Mouse (Mus musculus): Measurements from ENCODE around the gene Usp22. TPM values are rescaled to one million over a fixed set of nuclear protein-coding genes. Genes with fewer than 3 reads are reported as not detected.
A peak's percentile ranks its signal among the peaks of the same experiment; 100 is the strongest.

Usp22 gene
- polyA plus RNA-seq, 1 experiment = 107 TPM

GRCm38 (mm10) chr11:61110113-61110512, 64.7 kb downstream of the Usp22 start:
- H3K27ac ChIP-seq (ENCODE audit: insufficient read depth, low read length) = no peak overlapping the region
- H3K36me3 ChIP-seq (ENCODE audit: control insufficient read depth, insufficient read depth, low read length, poor library complexity, severe bottlenecking) = no peaks in the 10 kb centered on the region
- no peak overlapping the region for H3K4me3 ChIP-seq (ENCODE audit: low read depth, low read length)
- H3K4me1 ChIP-seq (ENCODE audit: control insufficient read depth, insufficient read depth, low read length) = peaks cover 5% of the 10 kb centered on the region
- no peak overlapping the region for H3K9ac ChIP-seq (ENCODE audit: low read depth, poor library complexity, severe bottlenecking)
- no peaks in the 10 kb centered on the region for H3K9me3 ChIP-seq (replicated peaks; ENCODE audit: control insufficient read depth, insufficient read depth, low read length, poor library complexity, severe bottlenecking)
- no peaks in the 10 kb centered on the region for H3K27me3 ChIP-seq (ENCODE audit: control insufficient read depth, insufficient read depth, low read length, poor library complexity, severe bottlenecking)
- TF ChIP-seq CTCF (IDR thresholded peaks at IDR 0.05; ENCODE audit: low read depth, low read length) (no peak), POLR2A (IDR thresholded peaks at IDR 0.05; ENCODE audit: insufficient read depth, low read length) (no peak), EP300 (IDR thresholded peaks at IDR 0.05; ENCODE audit: insufficient read depth, low read depth, low read length) (no peak)

- no peak overlapping the region for H3K4me3 ChIP-seq (ENCODE audit: low read depth, low read length)
- peaks cover 6% of the 10 kb centered on the region for H3K4me1 ChIP-seq (ENCODE audit: control insufficient read depth, insufficient read depth, low read length)
- H3K27ac ChIP-seq (ENCODE audit: insufficient read depth, low read length) = no peak overlapping the region
- TF ChIP-seq EP300 (IDR thresholded peaks at IDR 0.05; ENCODE audit: insufficient read depth, low read depth, low read length) (no peak), POLR2A (IDR thresholded peaks at IDR 0.05; ENCODE audit: insufficient read depth, low read length) (no peak), CTCF (IDR thresholded peaks at IDR 0.05; ENCODE audit: low read depth, low read length) (no peak)
- no peaks in the 10 kb centered on the region for H3K36me3 ChIP-seq (ENCODE audit: control insufficient read depth, insufficient read depth, low read length, poor library complexity, severe bottlenecking)
- no peak overlapping the region for H3K9ac ChIP-seq (ENCODE audit: low read depth, poor library complexity, severe bottlenecking)
- H3K27me3 ChIP-seq (ENCODE audit: control insufficient read depth, insufficient read depth, low read length, poor library complexity, severe bottlenecking) = 0 out of 2 replicates have a peak, but pooled peaks cover 1% of the 10 kb centered on the region
- H3K9me3 ChIP-seq (replicated peaks; ENCODE audit: control insufficient read depth, insufficient read depth, low read length, poor library complexity, severe bottlenecking) = no peaks in the 10 kb centered on the region
Measured at GRCm38 (mm10) chr11:61109707-61110106, 65.1 kb downstream of the Usp22 start.

DNA sequence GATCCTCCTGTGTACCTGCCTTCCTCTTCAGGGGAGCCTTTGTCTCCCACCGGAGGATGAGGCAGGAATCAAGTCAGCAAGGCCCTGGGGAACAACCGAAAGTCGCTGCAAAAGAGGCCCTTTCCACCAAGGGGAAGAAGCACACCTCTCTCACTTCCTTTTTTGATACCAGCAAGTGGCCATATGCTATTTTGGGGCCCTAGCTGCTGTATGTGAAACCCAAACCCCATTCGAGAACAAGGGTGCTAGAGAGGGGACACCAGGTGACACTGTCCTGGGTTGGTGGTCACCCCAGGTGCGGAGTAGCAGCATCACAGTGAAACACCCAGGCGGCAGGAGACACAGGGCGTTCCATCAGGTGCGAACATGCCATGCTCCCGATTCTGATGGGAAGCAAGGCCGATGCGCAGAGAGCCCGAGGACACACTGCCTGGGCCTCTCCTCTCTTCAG, 65.9 kb downstream of the Usp22 start:
- TF ChIP-seq CTCF (IDR thresholded peaks at IDR 0.05; ENCODE audit: low read depth, low read length) (no peak), POLR2A (IDR thresholded peaks at IDR 0.05; ENCODE audit: insufficient read depth, low read length) (no peak), EP300 (IDR thresholded peaks at IDR 0.05; ENCODE audit: insufficient read depth, low read depth, low read length) (no peak)
- Histone ChIP-seq H3K27ac (ENCODE audit: insufficient read depth, low read length) (no peak overlapping the region), H3K27me3 (ENCODE audit: control insufficient read depth, insufficient read depth, low read length, poor library complexity, severe bottlenecking) (0 out of 2 replicates have a peak, but pooled peaks cover 3% of the 10 kb centered on the region), H3K9me3 (replicated peaks; ENCODE audit: control insufficient read depth, insufficient read depth, low read length, poor library complexity, severe bottlenecking) (no peaks in the 10 kb centered on the region), H3K4me1 (ENCODE audit: control insufficient read depth, insufficient read depth, low read length) (peaks cover 6% of the 10 kb centered on the region), H3K4me3 (ENCODE audit: low read depth, low read length) (no peak overlapping the region), H3K9ac (ENCODE audit: low read depth, poor library complexity, severe bottlenecking) (no peak overlapping the region), H3K36me3 (ENCODE audit: control insufficient read depth, insufficient read depth, low read length, poor library complexity, severe bottlenecking) (no peaks in the 10 kb centered on the region)

DNA sequence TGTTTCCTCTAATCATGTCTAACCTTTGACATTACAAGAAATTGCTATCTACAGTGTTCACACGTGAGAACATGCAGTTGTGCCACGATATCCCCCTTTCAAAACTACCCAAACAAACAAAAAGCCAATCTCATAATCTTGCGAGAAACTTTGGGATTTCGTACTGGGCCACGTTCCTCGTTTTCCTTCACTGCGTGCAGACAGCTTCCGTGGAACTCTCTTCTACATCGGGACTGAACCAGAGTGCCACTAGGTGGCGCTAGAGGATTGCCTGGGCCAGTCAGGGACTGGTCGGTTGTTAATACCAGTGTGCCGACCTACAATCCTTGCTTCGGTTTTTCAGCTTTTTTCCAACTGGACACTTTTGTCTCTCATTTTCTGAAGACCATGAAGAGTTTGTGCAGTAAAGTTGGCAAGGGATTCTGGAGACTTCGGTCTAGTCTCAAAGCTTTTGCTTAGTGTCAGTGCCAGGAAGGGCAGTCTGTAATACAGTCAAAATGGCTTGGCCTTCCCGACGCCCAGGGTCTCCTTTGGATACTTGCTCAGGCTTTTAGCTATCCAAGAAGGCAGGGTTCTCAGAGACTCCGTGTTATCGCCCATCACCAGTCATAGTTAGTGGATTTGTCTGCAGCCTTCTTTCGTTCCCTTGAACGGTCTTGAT, 70.5 kb downstream of the Usp22 start:
- Histone ChIP-seq H3K4me3 (ENCODE audit: low read depth, low read length) (no peak overlapping the region), H3K9ac (ENCODE audit: low read depth, poor library complexity, severe bottlenecking) (no peak overlapping the region)
- TF ChIP-seq POLR2A (IDR thresholded peaks at IDR 0.05; ENCODE audit: insufficient read depth, low read length) = no peak
- TF ChIP-seq CTCF (IDR thresholded peaks at IDR 0.05; ENCODE audit: low read depth, low read length) = peak; percentile 99

DNA sequence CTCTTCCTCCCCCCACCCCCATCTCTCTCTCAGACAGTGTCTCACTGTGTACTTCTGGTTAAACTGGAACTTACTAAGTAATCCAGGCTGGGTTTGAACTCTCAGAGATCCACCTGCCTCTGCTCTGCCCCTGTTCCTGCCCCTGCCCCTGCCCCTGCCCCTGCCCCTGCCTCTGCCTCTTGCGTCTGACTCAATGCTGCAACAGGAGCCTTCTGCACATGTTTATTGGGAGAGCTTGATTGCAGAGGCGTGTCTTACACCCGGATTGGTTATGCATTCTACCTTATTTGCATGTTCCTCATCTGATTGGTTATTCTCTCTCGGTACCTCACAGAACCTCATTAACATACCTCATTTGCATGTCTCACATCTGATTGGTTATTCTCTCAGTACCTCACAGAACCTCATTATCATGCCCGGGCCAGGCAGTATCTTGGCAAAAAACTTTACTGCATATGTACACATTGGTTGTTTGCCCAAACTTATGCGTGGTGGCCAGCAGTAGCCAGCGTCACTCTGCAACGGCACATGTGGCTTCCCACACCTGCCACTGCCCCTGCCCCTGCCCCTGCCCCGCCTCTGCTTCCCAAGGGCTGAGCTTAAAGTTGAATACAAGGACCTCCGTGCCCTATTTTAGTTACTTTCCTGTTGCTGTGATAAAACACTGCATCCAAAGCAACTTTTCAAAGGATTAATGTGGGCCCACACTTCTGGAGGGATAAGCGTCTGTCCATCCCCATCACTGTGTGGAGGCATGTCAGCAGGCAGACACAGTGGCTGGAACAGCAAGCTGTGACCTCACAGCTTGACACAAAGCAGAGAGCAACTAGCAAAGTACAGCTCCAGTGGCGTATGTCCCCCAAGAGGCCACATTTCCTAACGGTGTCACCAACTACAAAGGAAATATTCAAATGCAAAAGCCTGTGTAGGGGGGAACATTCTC, 72.2 kb downstream of the Usp22 start:
- Histone ChIP-seq H3K27ac (ENCODE audit: insufficient read depth, low read length) (no peak overlapping the region), H3K36me3 (ENCODE audit: control insufficient read depth, insufficient read depth, low read length, poor library complexity, severe bottlenecking) (no peaks in the 10 kb centered on the region), H3K4me3 (ENCODE audit: low read depth, low read length) (no peak overlapping the region), H3K9me3 (replicated peaks; ENCODE audit: control insufficient read depth, insufficient read depth, low read length, poor library complexity, severe bottlenecking) (no peaks in the 10 kb centered on the region), H3K9ac (ENCODE audit: low read depth, poor library complexity, severe bottlenecking) (no peak overlapping the region), H3K27me3 (ENCODE audit: control insufficient read depth, insufficient read depth, low read length, poor library complexity, severe bottlenecking) (0 out of 2 replicates have a peak, but pooled peaks cover 3% of the 10 kb centered on the region), H3K4me1 (ENCODE audit: control insufficient read depth, insufficient read depth, low read length) (peaks cover 9% of the 10 kb centered on the region)
- no peak for TF ChIP-seq CTCF (IDR thresholded peaks at IDR 0.05; ENCODE audit: low read depth, low read length)
- TF ChIP-seq EP300 (IDR thresholded peaks at IDR 0.05; ENCODE audit: insufficient read depth, low read depth, low read length) = no peak
- no peak for TF ChIP-seq POLR2A (IDR thresholded peaks at IDR 0.05; ENCODE audit: insufficient read depth, low read length)

More for the DNA sequence above, 70.5 kb downstream of the Usp22 start:
- peaks cover 9% of the 10 kb centered on the region for H3K4me1 ChIP-seq (ENCODE audit: control insufficient read depth, insufficient read depth, low read length)
- no peak overlapping the region for H3K27ac ChIP-seq (ENCODE audit: insufficient read depth, low read length)
- H3K9me3 ChIP-seq (replicated peaks; ENCODE audit: control insufficient read depth, insufficient read depth, low read length, poor library complexity, severe bottlenecking) = no peaks in the 10 kb centered on the region
- H3K27me3 ChIP-seq (ENCODE audit: control insufficient read depth, insufficient read depth, low read length, poor library complexity, severe bottlenecking) = 0 out of 2 replicates have a peak, but pooled peaks cover 3% of the 10 kb centered on the region
- no peaks in the 10 kb centered on the region for H3K36me3 ChIP-seq (ENCODE audit: control insufficient read depth, insufficient read depth, low read length, poor library complexity, severe bottlenecking)

Other genes starting within 250 kb of the Usp22 start
- 22.5 and 26.1 TPM in 2 replicates for gene Map2k3, start 243.0 kb downstream of the Usp22 start, polyA plus RNA-seq (2011; ENCODE audit: insufficient read depth, insufficient read length, low read depth, missing spikeins)
- gene Kcnj12, start 152.5 kb downstream of the Usp22 start, polyA plus RNA-seq (2011; ENCODE audit: insufficient read depth, insufficient read length, low read depth, missing spikeins) = 1.1 and 1.5 TPM in 2 replicates
- gene Tnfrsf13b, start 48.3 kb downstream of the Usp22 start, polyA plus RNA-seq (2011; ENCODE audit: insufficient read depth, insufficient read length, low read depth, missing spikeins) = not detected in 2 replicates
- gene Aldh3a1, start 32.5 kb upstream of the Usp22 start, polyA plus RNA-seq (2011; ENCODE audit: insufficient read depth, insufficient read length, low read depth, missing spikeins) = not detected in 2 replicates
- 21.3 and 22.4 TPM in 2 replicates for gene Aldh3a2, start 92.4 kb upstream of the Usp22 start, polyA plus RNA-seq (2011; ENCODE audit: insufficient read depth, insufficient read length, low read depth, missing spikeins)
- gene Slc47a2, start 167.8 kb upstream of the Usp22 start, polyA plus RNA-seq (2011; ENCODE audit: insufficient read depth, insufficient read length, low read depth, missing spikeins) = not detected in 2 replicates
- 0.43 TPM in 1 of 2 replicates, not detected in the other for gene Slc47a1, start 203.3 kb upstream of the Usp22 start, polyA plus RNA-seq (2011; ENCODE audit: insufficient read depth, insufficient read length, low read depth, missing spikeins)